Mouse (Mus musculus) heart, embryonic 13.5 days (tissue): ENCODE measurements around the gene Runx1. TPM values are rescaled to one million over a fixed set of nuclear protein-coding genes. Genes with fewer than 3 reads are reported as not detected.

Source experiments
- ATAC-seq: fragments of 200-750 bp; cut with Nextera tagmentation; 2 replicates; pipeline ENCODE4 v1.8.0; 2017; ENCODE audit warnings: moderate TSS enrichment; ENCODE audit not compliant: insufficient number of reproducible peaks, low FRiP score, low TSS enrichment; ENCODE audit errors: extremely low read depth
- H3K27ac ChIP-seq: fragments of 300-500 bp; sonication (generic); replicated peaks from 2 replicates; pipeline ENCODE4 v1.5.1; 2015; ENCODE audit warnings: moderate library complexity, mild to moderate bottlenecking, inconsistent platforms
- H3K27me3 ChIP-seq: fragments of 300-500 bp; sonication (generic); replicated peaks from 2 replicates; pipeline ENCODE4 v1.6.1; 2015; ENCODE audit warnings: mild to moderate bottlenecking, inconsistent platforms
- H3K36me3 ChIP-seq: fragments of 300-500 bp; sonication (generic); 2 replicates; pipeline ENCODE4 v1.6.1; 2015; ENCODE audit warnings: mild to moderate bottlenecking, inconsistent platforms
- H3K4me1 ChIP-seq: fragments of 300-500 bp; sonication (generic); 2 replicates; pipeline ENCODE4 v1.6.1; 2015; ENCODE audit warnings: inconsistent platforms
- H3K4me2 ChIP-seq: fragments of 300-500 bp; sonication (generic); 2 replicates; pipeline ENCODE4 v1.6.1; 2015; ENCODE audit warnings: inconsistent platforms, mild to moderate bottlenecking, moderate library complexity
- H3K4me3 ChIP-seq: fragments of 300-500 bp; sonication (generic); 2 replicates; pipeline ENCODE4 v1.5.1; 2015; ENCODE audit warnings: moderate library complexity, mild to moderate bottlenecking, inconsistent platforms
- H3K9ac ChIP-seq: fragments of 300-500 bp; sonication (generic); 2 replicates; pipeline ENCODE4 v1.6.1; 2015; ENCODE audit warnings: inconsistent platforms, mild to moderate bottlenecking, moderate library complexity
- H3K9me3 ChIP-seq: fragments of 300-500 bp; sonication (generic); 2 replicates; pipeline ENCODE4 v1.6.1; 2016; ENCODE audit warnings: inconsistent platforms
- WGBS: fragments of 180-500 bp; shearing (Covaris S2); methylation state at CpG from one replicate; pipeline ENCODE4 v1.1.7; 2015; ENCODE audit warnings: mixed read lengths; 5-methylcytosine and 5-hydroxymethylcytosine counted together
- polyA plus RNA-seq: library from polyadenylated mRNA; unstranded; fragments of >200 nt; fragmentation: Nextera tagmentation; extraction: Ambion mirVana; gene quantifications from 2 replicates; pipeline ENCODE4 v1.2.1, GENCODE M21; 2015

Runx1 gene
- polyA plus RNA-seq, 1 experiment from 2014 or later = 1.1 TPM

GRCm38 (mm10) chr16:92825204-92825843 is 625 bp downstream of the Runx1 start:
- 67% methylated on average over 18 of the region's 18 CpGs for WGBS
- Histone ChIP-seq H3K27ac (no peak overlapping the region), H3K4me2 (peak overlapping the region; percentile 22; the same call in 1 of the 2 replicates)

GRCm38 (mm10) chr16:92824723-92825203 is 1.2 kb downstream of the Runx1 start:
- Histone ChIP-seq H3K27ac (no peak overlapping the region), H3K4me2 (peak overlapping the region; percentile 22; the same call in 1 of the 2 replicates), H3K4me3 (peak overlapping the region; percentile 22), H3K4me1 (peaks cover 29% of the 10 kb centered on the region), H3K27me3 (peaks cover 92% of the 10 kb centered on the region), H3K36me3 (no peaks in the 10 kb centered on the region), H3K9ac (peak overlapping the region; percentile 13), H3K9me3 (no peaks in the 10 kb centered on the region)
- ATAC-seq = no peak
- 75% methylated on average over 9 of the region's 9 CpGs for WGBS

More at GRCm38 (mm10) chr16:92825204-92825843, 625 bp downstream of the Runx1 start:
- no peaks in the 10 kb centered on the region for H3K9me3 ChIP-seq
- peaks cover 92% of the 10 kb centered on the region for H3K27me3 ChIP-seq
- H3K9ac ChIP-seq = peak overlapping the region; percentile 13
- H3K4me3 ChIP-seq = peak overlapping the region; percentile 22
- H3K36me3 ChIP-seq = no peaks in the 10 kb centered on the region
- no peak for ATAC-seq
- peaks cover 34% of the 10 kb centered on the region for H3K4me1 ChIP-seq

DNA sequence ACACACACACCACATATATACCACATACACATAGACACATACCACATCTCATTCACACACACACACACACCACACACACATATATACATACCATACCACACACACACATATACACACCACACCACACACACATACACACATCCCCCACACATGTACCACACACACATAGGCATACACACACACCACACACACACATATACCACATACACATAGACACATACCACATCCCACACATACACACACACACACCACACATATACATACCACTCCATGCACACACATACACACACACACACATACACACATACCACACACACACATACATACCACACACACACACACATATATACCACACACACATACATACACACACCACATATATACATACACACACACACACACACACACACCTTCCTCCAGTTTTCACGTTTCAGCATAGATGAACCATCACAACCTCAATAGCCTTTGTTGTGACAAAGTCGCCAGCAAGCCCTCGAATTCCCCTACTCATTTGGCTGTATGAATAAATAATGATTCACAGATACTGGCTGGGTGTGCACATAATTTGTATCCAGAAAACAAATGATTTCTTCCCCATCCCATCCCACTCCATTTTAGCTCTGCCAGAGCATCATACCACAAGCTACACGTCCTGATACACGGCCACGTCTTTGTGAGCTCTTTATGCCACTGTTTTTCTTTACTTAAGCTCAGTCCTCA is 1.8 kb downstream of the Runx1 start:
- Histone ChIP-seq H3K36me3 (no peaks in the 10 kb centered on the region), H3K4me3 (peak overlapping the region; percentile 22), H3K27ac (no peak overlapping the region), H3K9me3 (no peaks in the 10 kb centered on the region), H3K4me1 (peaks cover 29% of the 10 kb centered on the region), H3K4me2 (no peak overlapping the region), H3K27me3 (peaks cover 92% of the 10 kb centered on the region), H3K9ac (no peak overlapping the region)
- no peak for ATAC-seq
- WGBS = 84% methylated on average over 6 of the region's 6 CpGs

GRCm38 (mm10) chr16:92823381-92823862 is 2.5 kb downstream of the Runx1 start:
- H3K27me3 ChIP-seq = peaks cover 92% of the 10 kb centered on the region
- no peak overlapping the region for H3K9ac ChIP-seq

GRCm38 (mm10) chr16:92822676-92823075 is 3.3 kb downstream of the Runx1 start:
- 74% methylated on average over 12 of the region's 12 CpGs for WGBS
- no peaks in the 10 kb centered on the region for H3K9me3 ChIP-seq
- peaks cover 92% of the 10 kb centered on the region for H3K27me3 ChIP-seq
- H3K36me3 ChIP-seq = no peaks in the 10 kb centered on the region
- H3K4me3 ChIP-seq = no peak overlapping the region
- H3K4me1 ChIP-seq = peaks cover 26% of the 10 kb centered on the region
- no peak overlapping the region for H3K9ac ChIP-seq
- H3K4me2 ChIP-seq = peak overlapping the region; percentile 4; the same call in 1 of the 2 replicates
- ATAC-seq = no peak
- H3K27ac ChIP-seq = no peak overlapping the region

More at GRCm38 (mm10) chr16:92823381-92823862, 2.5 kb downstream of the Runx1 start:
- no peak overlapping the region for H3K27ac ChIP-seq
- no peaks in the 10 kb centered on the region for H3K36me3 ChIP-seq
- no peak overlapping the region for H3K4me3 ChIP-seq
- WGBS = 46% methylated on average over 5 of the region's 5 CpGs
- 0 out of 2 replicates have a peak overlapping the region, but pooled peaks have one; percentile 0 for H3K4me2 ChIP-seq
- H3K9me3 ChIP-seq = no peaks in the 10 kb centered on the region
- ATAC-seq = no peak
- peaks cover 29% of the 10 kb centered on the region for H3K4me1 ChIP-seq

DNA sequence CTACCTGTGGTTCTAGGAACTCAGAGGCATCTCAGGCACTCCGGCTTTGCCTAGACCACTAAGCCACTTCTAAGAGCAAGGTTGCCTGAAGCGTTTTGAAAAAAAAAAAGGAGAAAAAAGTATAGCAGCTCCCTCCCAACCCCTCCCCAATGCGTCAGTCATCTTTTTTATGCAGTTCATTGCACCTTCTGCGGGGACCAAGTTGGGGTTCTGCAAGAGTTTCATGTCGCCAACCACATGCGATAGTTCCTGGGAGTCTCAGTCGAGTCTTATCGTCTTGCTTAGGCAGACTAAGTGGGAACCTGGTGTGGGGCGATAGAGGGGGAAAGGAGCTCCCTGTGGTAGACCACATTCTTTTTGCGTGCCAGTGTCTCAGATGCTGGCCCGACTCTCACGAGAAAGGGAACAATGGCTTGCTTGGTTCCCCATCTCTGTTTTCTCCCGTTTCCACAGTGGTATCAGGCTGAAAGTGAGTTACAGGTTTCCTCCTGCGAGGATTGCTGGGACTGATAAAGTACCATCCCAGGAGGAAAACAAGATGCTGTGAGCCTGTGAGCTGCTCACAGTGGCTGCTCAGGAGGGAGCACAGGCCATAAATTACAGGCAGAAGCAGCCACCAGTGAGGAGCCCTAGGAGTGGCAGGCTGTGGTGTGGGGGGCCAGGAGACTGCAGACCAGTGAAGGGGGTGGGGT is 3.9 kb downstream of the Runx1 start:
- Histone ChIP-seq H3K9ac (no peak overlapping the region), H3K9me3 (no peaks in the 10 kb centered on the region), H3K4me3 (no peak overlapping the region), H3K27ac (no peak overlapping the region), H3K4me1 (peaks cover 26% of the 10 kb centered on the region), H3K4me2 (peak overlapping the region; percentile 4; the same call in 1 of the 2 replicates), H3K36me3 (no peaks in the 10 kb centered on the region), H3K27me3 (peaks cover 92% of the 10 kb centered on the region)
- ATAC-seq = no peak
- WGBS = 35% methylated on average over 14 of the region's 14 CpGs

DNA sequence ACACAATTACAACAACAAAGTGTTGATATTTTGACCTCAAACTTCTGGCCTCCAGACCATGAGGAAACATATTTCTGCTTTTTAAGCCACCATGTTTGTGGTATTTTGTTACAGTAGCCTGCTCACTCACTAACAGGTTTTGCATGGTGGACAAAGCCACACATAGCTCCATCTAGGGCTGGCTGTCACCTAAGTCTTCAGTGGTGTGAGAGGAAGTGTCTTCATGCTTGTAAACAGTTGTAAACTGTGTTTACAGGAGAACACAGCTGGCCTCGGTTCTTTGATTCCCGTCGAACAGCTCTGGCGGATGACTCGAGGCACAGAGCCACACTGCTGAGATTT is 4.4 kb downstream of the Runx1 start:
- Histone ChIP-seq H3K4me1 (peaks cover 26% of the 10 kb centered on the region), H3K4me2 (peak overlapping the region; percentile 4; the same call in 1 of the 2 replicates), H3K27me3 (peaks cover 92% of the 10 kb centered on the region), H3K36me3 (no peaks in the 10 kb centered on the region), H3K9me3 (no peaks in the 10 kb centered on the region), H3K27ac (no peak overlapping the region), H3K9ac (no peak overlapping the region), H3K4me3 (no peak overlapping the region)
- whole genome bisulfite sequencing = 67% methylated on average over 5 of the region's 5 CpGs
- ATAC-seq = no peak

GRCm38 (mm10) chr16:92820451-92820850 is 5.5 kb downstream of the Runx1 start:
- ATAC-seq = no peak
- H3K4me2 ChIP-seq = no peak overlapping the region
- WGBS = 75% methylated on average over 6 of the region's 6 CpGs
- H3K4me3 ChIP-seq = no peak overlapping the region
- H3K27me3 ChIP-seq = peaks cover 87% of the 10 kb centered on the region
- H3K9me3 ChIP-seq = no peaks in the 10 kb centered on the region
- H3K36me3 ChIP-seq = no peaks in the 10 kb centered on the region
- H3K27ac ChIP-seq = no peak overlapping the region
- peaks cover 26% of the 10 kb centered on the region for H3K4me1 ChIP-seq
- H3K9ac ChIP-seq = no peak overlapping the region

GRCm38 (mm10) chr16:92818480-92819269 is 7.3 kb downstream of the Runx1 start:
- no peaks in the 10 kb centered on the region for H3K9me3 ChIP-seq
- H3K27ac ChIP-seq = no peak overlapping the region
- no peak overlapping the region for H3K9ac ChIP-seq
- H3K4me3 ChIP-seq = no peak overlapping the region
- WGBS = 55% methylated on average over 8 of the region's 8 CpGs
- peaks cover 24% of the 10 kb centered on the region for H3K4me1 ChIP-seq
- peaks cover 77% of the 10 kb centered on the region for H3K27me3 ChIP-seq
- no peaks in the 10 kb centered on the region for H3K36me3 ChIP-seq
- no peak overlapping the region for H3K4me2 ChIP-seq
- no peak for ATAC-seq

DNA sequence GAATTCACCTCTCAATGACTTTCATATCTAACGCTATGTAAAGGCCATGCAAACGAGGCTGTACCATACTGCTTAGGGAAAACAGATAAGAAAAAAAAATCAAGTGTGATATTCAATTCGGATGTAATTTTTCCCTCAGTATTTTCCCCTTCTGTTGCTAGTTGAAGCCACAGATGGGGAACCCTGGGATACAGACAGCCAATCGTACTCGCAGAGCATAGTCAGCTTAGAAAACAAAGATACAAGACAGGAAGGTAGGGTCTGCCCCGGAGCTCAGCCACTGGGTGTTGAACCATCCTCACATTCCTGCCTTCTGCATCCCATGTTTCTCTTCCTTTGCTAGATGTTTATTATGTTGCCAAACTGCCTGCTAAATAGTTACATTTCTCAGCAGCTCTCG is 9.9 kb downstream of the Runx1 start:
- Histone ChIP-seq H3K9me3 (no peaks in the 10 kb centered on the region), H3K4me2 (no peak overlapping the region), H3K4me3 (no peak overlapping the region), H3K4me1 (0 out of 2 replicates have a peak, but pooled peaks cover 9% of the 10 kb centered on the region), H3K36me3 (no peaks in the 10 kb centered on the region), H3K27ac (no peak overlapping the region), H3K27me3 (peaks cover 64% of the 10 kb centered on the region), H3K9ac (no peak overlapping the region)
- WGBS = 75% methylated on average over 7 of the region's 7 CpGs
- ATAC-seq = no peak
